Mouse (Mus musculus) myocyte (in vitro differentiated cells): ENCODE measurements around the gene Adamtsl2.

Experiments used
- E2F4 ChIP-seq: IDR thresholded peaks from one replicate; pipeline ENCODE4 v1.6.1; 2011; ENCODE audit warnings: mild to moderate bottlenecking, control low read depth, moderate library complexity; ENCODE audit not compliant: insufficient read depth
- MAX ChIP-seq: IDR thresholded peaks from one replicate; pipeline ENCODE4 v1.6.1; 2011; ENCODE audit warnings: low read depth, mild to moderate bottlenecking, control low read depth
- MYOG ChIP-seq, 3 experiments: IDR thresholded peaks; one replicate each; pipeline ENCODE4 v1.6.1; 2011; ENCODE audit warnings: control low read depth in 2 of 3, low read depth in 2 of 3, mild to moderate bottlenecking in 2 of 3; ENCODE audit not compliant: insufficient read length in 2 of 3, control insufficient read depth in 1 of 3, insufficient read depth in 1 of 3
- POLR2A ChIP-seq: IDR thresholded peaks from one replicate; pipeline ENCODE4 v1.6.1; 2011; ENCODE audit warnings: low read depth, mild to moderate bottlenecking, control low read depth, moderate library complexity; ENCODE audit not compliant: insufficient read length
- TCF3 ChIP-seq: IDR thresholded peaks from one replicate; pipeline ENCODE4 v1.6.1; 2011; ENCODE audit warnings: low read depth, control low read depth; ENCODE audit not compliant: insufficient read length
- USF1 ChIP-seq: IDR thresholded peaks from one replicate; pipeline ENCODE4 v1.6.1; 2011; ENCODE audit warnings: low read depth, mild to moderate bottlenecking, control low read depth, moderate library complexity

DNA sequence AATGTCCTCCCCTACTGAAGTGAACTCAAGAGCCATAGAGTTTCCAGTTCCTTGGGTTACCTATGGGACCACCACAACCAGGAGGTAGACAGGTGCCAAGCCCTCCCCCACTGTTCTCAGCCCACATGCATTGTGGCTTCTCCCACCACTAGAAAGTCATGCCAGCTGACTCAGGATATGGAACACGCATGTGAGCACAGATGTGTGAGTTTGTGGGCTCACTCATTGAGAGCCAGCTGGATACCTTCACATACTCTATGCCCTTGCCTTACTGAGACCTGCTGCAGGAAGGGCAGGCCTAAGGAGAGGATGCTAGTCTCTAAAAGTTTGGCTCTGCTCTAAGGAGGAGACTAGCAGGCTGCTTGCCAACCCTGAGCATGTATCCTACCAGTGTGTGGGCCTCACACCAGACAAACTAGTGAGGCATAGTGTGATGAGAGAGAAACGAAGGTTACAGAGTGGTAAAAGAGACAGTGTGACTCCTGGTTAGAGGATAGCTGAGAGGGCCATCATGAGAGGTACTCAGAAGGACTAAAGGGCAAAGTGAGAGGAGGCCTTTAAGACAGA lies 8.8 kb upstream of the Adamtsl2 start:
- TF ChIP-seq POLR2A, result peak; percentile 55
- TF ChIP-seq MAX, result no peak
- no peak for TF ChIP-seq USF1
- peak; percentile 43 for TF ChIP-seq TCF3
- TF ChIP-seq E2F4, result no peak
- TF ChIP-seq MYOG (IDR thresholded peaks at IDR 0.05; ENCODE audit: control insufficient read depth in 1 of 3, insufficient read depth in 1 of 3, insufficient read length in 2 of 3, low read depth in 2 of 3), result peak in 2 of 3 experiments; percentile 51 to 92
